Mouse (Mus musculus) testis, adult 10 weeks (tissue): ENCODE measurements around the gene Fndc5. TPM values are rescaled to one million over a fixed set of nuclear protein-coding genes. Genes with fewer than 3 reads are reported as not detected.

ENCODE experiments used
- polyA plus RNA-seq: library from polyadenylated mRNA; stranded (reverse); fragments of 350-450 nt; fragmentation: Illumina TruSeq; extraction: RNeasy Lipid Tissue Mini Kit (QIAGEN cat#74804); gene quantifications from one replicate; pipeline ENCODE4 v1.2.3, GENCODE M21; 2014; ENCODE audit warnings: low read depth, low replicate concordance

Gene Fndc5
- 7.4 TPM for polyA plus RNA-seq

DNA sequence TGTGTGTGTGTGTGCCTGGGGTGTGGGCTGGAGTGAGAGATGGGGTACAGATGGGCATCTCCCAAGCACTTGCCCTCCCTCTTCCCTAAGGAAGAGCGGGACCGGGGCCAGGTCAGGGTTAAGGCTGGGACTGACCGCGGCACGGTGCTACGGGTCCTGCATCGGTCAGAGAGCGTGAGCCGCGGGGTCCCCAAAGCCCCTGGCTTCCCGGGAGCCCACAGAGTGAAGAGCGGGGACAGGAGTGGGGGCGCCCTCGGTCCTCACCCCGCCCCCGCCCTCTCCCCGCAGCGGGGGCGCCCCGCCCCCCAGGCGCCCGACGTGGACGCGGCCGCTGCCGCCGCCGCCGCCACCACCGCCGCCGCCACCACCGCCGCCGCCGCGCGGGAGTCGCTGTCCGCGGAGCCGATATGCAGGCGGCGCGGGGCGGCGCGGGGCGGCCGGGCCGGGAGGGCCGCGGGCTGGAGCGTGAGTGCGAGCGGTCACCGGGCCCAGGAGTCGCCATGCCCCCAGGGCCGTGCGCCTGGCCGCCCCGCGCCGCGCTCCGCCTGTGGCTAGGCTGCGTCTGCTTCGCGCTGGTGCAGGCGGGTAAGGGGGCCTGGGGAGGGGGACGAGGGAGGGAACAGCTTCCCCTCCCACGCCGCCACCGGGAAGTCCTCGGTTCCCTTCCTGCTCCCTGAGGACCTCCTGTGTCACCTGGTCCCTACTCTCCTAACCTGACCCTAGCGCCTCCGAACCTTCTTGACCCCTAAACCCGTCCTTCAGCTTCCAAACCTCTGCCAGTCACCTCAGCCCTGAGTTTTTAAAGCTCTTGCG lies at the start of gene Fndc5:
Gene Fndc5 (plus strand): TSS at position 421 of the 813 bp plus-strand sequence.

DNA sequence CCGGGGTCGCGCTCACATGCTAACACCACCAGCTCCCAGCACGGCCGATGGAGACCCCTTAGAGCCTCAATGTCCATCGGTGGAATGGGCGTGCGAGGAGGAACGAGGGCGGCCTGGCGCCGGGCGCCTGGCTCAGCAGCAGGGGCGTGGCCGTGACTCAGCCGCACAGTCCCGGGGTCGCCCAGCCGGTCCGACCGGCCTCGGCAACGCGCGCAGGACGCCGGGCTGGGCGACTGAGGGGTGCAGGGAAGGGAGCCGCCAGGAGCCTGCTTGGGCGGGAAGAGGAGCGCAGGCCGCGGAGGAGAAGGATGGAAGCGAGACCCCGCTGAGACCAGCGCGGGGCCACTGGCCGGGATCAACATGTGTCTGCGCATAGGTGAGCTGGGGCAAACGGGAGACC lies 31.4 kb upstream of the Fndc5 start, which contains the start of gene Tmem54:
Gene Tmem54 (plus strand): TSS at position 193 of the 400 bp plus-strand sequence.

DNA sequence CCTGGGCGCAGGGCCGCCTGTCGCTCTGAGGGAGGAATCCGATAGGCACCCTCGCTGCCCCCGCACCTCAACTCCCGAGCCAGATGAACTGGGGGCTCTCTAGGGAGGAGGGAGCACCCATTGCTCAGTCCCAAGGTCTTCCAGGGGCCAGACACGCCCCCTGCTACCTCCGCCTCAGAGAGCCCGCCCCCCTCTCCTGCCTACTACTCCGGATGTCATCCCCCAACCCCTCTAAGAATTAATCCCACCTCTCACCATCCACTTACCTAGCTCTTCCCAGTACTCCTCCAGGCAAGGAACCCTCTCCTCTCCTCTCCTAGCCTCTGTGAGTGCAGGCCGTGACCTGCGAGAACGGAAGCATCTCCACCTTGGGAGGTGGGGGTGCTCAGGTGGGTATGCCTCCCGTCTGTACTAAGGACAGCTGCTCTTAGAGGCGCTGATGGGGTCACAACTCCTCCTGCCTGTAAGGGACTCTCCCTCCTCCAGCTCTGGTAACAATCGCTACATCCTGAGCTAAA lies 15.2 kb upstream of the Fndc5 start, which contains the start of gene Hpca:
Gene Hpca (minus strand): TSS at position 468 of the 518 bp plus-strand sequence.

DNA sequence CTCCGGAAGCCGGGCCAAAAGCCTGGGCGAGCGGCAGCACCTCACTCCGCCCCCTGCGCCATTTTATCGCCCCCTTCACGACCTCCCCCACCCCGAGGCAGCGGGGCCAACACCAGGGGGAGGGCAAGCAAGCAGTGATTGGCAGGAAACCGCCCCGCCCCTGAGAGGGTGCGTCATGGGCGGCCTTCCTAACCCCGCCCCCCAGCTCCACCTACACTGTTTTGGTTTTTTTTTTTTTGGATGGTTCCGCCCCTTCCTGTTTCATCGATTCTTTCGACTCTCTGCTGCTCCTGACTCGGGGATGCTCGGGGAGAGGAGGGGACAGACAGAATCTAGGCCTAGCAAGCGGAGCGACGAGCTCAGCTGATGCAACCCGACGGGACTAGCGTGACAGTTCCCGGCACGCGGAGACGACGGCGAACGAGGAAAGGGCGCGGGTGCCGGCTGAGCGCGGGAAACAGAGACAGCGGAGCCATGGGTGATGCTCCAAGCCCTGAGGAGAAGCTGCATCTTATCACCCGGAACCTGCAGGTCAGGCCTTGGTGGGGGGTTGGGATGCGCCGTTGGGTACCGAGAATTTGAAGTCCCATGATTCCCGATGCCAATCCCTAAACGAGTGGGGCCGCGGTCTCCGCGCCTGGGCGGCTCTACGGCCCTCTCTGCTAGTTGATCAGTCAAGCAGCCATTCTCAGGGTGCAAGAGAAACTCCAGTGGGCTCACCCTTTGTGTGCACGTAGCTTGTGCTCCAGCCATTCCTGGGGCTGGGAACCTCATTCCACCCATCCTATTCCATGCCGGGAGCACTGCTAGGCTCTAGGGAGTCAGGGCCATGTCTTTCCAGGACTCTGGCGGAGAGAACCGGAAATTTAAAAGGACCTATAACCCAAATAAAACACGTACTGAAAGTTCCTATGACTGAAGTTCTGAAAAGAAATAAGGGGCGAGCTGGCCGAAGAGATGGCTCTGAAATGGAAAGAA lies 53.0 kb downstream of the Fndc5 start, which contains the start of the genes S100pbp and Yars:
Gene S100pbp (minus strand): TSS at position 186 of the 978 bp plus-strand sequence.
Gene Yars (plus strand): TSS at position 219 of the 978 bp plus-strand sequence.

Other genes with a start within 250 kb of the Fndc5 start
- 1.0 TPM for gene Azin2, start 174.6 kb upstream of the Fndc5 start, polyA plus RNA-seq
- 39.6 TPM for gene Ak2, start 145.0 kb upstream of the Fndc5 start, polyA plus RNA-seq
- 156 TPM for gene Rnf19b, start 78.7 kb upstream of the Fndc5 start, polyA plus RNA-seq
- gene Tmem54, start 31.5 kb upstream of the Fndc5 start, polyA plus RNA-seq: not detected
- 1.5 TPM for gene Hpca, start 15.0 kb upstream of the Fndc5 start, polyA plus RNA-seq
- 116 TPM for gene S100pbp, start 52.7 kb downstream of the Fndc5 start, polyA plus RNA-seq
- 4.9 TPM for gene Yars, start 52.8 kb downstream of the Fndc5 start, polyA plus RNA-seq
- gene C77080, start 124.4 kb downstream of the Fndc5 start, polyA plus RNA-seq: 0.06 TPM
- gene Sync, start 150.6 kb downstream of the Fndc5 start, polyA plus RNA-seq: 0.35 TPM
- gene Rbbp4, start 198.4 kb downstream of the Fndc5 start, polyA plus RNA-seq: 172 TPM
- 79.2 TPM for gene Zbtb8os, start 198.7 kb downstream of the Fndc5 start, polyA plus RNA-seq
- gene Zbtb8a, start 241.1 kb downstream of the Fndc5 start, polyA plus RNA-seq: 1.0 TPM